ENCODE assay signal across 8 mouse cellular contexts in the genomic region with DNA sequence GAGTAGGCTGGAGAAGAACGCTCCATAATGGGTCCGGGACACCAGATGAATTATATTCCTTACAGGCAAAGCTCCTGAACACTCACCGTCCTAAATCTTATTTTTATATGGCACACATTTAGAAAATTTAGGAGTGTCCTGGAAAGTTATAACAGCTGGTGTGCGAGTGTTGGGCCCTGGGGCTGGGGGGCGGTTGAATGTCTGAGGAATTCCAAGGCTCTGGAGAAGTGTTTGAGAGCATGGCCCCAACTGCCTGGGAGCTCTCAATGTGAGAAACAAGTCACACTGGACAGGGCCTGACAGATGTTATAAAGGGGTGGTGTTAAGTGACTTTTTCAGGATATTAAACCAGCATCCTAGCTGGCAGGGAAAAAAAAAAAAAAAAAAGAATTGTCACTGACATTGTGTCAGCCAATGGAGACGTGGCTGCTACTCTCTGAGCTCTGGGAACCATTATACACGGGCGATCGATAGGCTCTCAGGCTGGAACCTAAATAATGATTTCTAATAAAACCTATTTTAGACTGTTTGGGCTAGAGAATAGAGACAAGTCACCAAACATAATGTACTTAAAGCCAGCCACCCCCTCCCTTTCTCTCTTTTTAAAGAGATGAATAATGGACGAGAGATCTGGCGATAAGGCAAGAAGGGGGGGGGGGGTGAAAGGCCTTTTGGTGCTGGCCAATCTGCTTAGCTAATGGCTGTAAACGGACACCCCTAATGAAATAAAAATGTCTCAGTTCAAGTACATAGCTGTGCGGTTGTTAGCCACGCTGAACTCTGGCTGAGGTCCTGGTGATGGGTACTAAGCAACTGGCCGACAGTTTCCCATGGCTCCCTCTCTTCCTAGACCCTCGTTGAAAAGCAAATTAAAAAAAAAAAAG.
DNase-seq lines count a peak whose midpoint lies in the region; ATAC-seq and TF ChIP-seq lines count a peak whose summit lies in the region.

No protein-coding gene starts in this region.

- H3K9ac ChIP-seq in hindbrain, postnatal 0 days (replicated peaks; ENCODE audit: low read length): no peak overlapping the region
- no peak overlapping the region for H3K9ac ChIP-seq in heart, adult 2 months (ENCODE audit: low read depth, low read length)

- peaks cover 4% of the 10 kb centered on the region for H3K4me1 ChIP-seq in embryonic fibroblast, embryonic 13.5 days (ENCODE audit: control insufficient read depth, insufficient read depth, low read length)
- peaks cover 4% of the 10 kb centered on the region; the same call in 1 of the 2 replicates for H3K4me1 ChIP-seq in hindbrain, postnatal 0 days (ENCODE audit: insufficient read depth, low read length)
- H3K4me1 ChIP-seq in heart, embryonic 10.5 days: no peaks in the 10 kb centered on the region
- no peaks in the 10 kb centered on the region for H3K4me1 ChIP-seq in heart, adult 2 months (ENCODE audit: control insufficient read depth, insufficient read depth, low read length)

- H3K27ac ChIP-seq in embryonic fibroblast, embryonic 13.5 days (ENCODE audit: insufficient read depth, low read length): peak overlapping the region; percentile 4; the same call in 1 of the 2 replicates
- H3K27ac ChIP-seq in hindbrain, postnatal 0 days: no peak overlapping the region
- H3K27ac ChIP-seq in heart, embryonic 10.5 days: no peak overlapping the region
- H3K27ac ChIP-seq in heart, adult 2 months: no peak overlapping the region

- no peaks in the 10 kb centered on the region for H3K27me3 ChIP-seq in hindbrain, postnatal 0 days (ENCODE audit: insufficient read depth, low read length)
- H3K27me3 ChIP-seq in heart, embryonic 10.5 days (ENCODE audit: insufficient read depth, poor library complexity, severe bottlenecking): no peaks in the 10 kb centered on the region
- no peaks in the 10 kb centered on the region for H3K27me3 ChIP-seq in heart, adult 2 months (ENCODE audit: control insufficient read depth, insufficient read depth, low read length)

- WGBS in hindbrain, postnatal 0 days: 43% methylated on average over 16 of the region's 16 CpGs
- WGBS in heart, embryonic 10.5 days: 78% methylated on average over 15 of the region's 16 CpGs
- 82% methylated on average over 16 of the region's 16 CpGs for WGBS in heart, adult 2 months

- no peak overlapping the region for H3K4me3 ChIP-seq in embryonic fibroblast, embryonic 13.5 days (ENCODE audit: insufficient read depth, low read length)
- no peak overlapping the region for H3K4me3 ChIP-seq in hindbrain, postnatal 0 days (ENCODE audit: low read length)
- no peak overlapping the region for H3K4me3 ChIP-seq in heart, embryonic 10.5 days
- H3K4me3 ChIP-seq in heart, adult 2 months: no peak overlapping the region

- H3K79me2 ChIP-seq in heart, adult 2 months (replicated peaks; ENCODE audit: control insufficient read depth, insufficient read depth, low read length): no peaks in the 10 kb centered on the region

- peak; percentile 56; the same call in 1 of the 2 replicates for ATAC-seq in hindbrain, postnatal 0 days
- no peak for ATAC-seq in monocyte, adult 5-6 weeks (replicated peaks; ENCODE audit: insufficient number of reproducible peaks, low FRiP score, low TSS enrichment, poor library complexity, severe bottlenecking)

- no peak for TF ChIP-seq POLR2A in embryonic fibroblast, embryonic 13.5 days (IDR thresholded peaks at IDR 0.05; ENCODE audit: low read depth, low read length)
- no peak for TF ChIP-seq POLR2A in heart, adult 2 months (IDR thresholded peaks at IDR 0.05; ENCODE audit: insufficient read depth, low read depth, low read length)

- TF ChIP-seq CTCF in embryonic fibroblast, embryonic 13.5 days (IDR thresholded peaks at IDR 0.05; ENCODE audit: borderline replicate concordance, insufficient read depth, low read length): no peak
- TF ChIP-seq CTCF in hindbrain, postnatal 0 days (IDR thresholded peaks at IDR 0.05; ENCODE audit: low read depth): no peak
- no peak for TF ChIP-seq CTCF in heart, adult 2 months (IDR thresholded peaks at IDR 0.05)

- TF ChIP-seq EP300 in heart, adult 2 months (IDR thresholded peaks at IDR 0.05; ENCODE audit: insufficient read depth, low read depth, low read length): no peak

- H3K9me3 ChIP-seq in hindbrain, postnatal 0 days (ENCODE audit: low read length): no peaks in the 10 kb centered on the region
- H3K9me3 ChIP-seq in heart, embryonic 10.5 days: no peaks in the 10 kb centered on the region

- peak overlapping the region; percentile 42 for H3K4me2 ChIP-seq in hindbrain, postnatal 0 days (ENCODE audit: low read depth, low read length)

- intact Hi-C loops in heart, adult 2 months (cut with DNase I): no loop called here

- DNase-seq in kidney, postnatal 4 days: peak; percentile 45 to 55
- no peak for DNase-seq in kidney, adult 11 months
- DNase-seq in hindbrain, postnatal 0 days (ENCODE audit: low spot score): no peak
- DNase-seq in neural tube, embryonic 10.5 days (ENCODE audit: extremely low spot score, low spot score): peak; percentile 14
- DNase-seq in heart, embryonic 10.5 days (ENCODE audit: low spot score): no peak
- DNase-seq in heart, adult 2 months: no peak

- H3K36me3 ChIP-seq in hindbrain, postnatal 0 days (ENCODE audit: insufficient read depth, low read length): no peaks in the 10 kb centered on the region
- no peaks in the 10 kb centered on the region for H3K36me3 ChIP-seq in heart, embryonic 10.5 days
- no peaks in the 10 kb centered on the region for H3K36me3 ChIP-seq in heart, adult 2 months (ENCODE audit: control insufficient read depth, insufficient read depth, low read length)

Comparison
In these comparisons a context has a peak if more than half of its experiments do, and no peak if none do; other contexts are left out.
1. DNase-seq: peak in kidney, postnatal 4 days (2 of 2) and neural tube, embryonic 10.5 days (single experiment); none in kidney, adult 11 months (single experiment), hindbrain, postnatal 0 days (single experiment), heart, embryonic 10.5 days (single experiment) and heart, adult 2 months (0 of 2).